Mouse (Mus musculus): ENCODE data around the gene Armc2. TPM values are rescaled to one million over a fixed set of nuclear protein-coding genes. Genes with fewer than 3 reads are reported as not detected.

Gene Armc2
- total and polyA plus RNA-seq, 3 experiments: 0.27 TPM; not detected in 2

DNA sequence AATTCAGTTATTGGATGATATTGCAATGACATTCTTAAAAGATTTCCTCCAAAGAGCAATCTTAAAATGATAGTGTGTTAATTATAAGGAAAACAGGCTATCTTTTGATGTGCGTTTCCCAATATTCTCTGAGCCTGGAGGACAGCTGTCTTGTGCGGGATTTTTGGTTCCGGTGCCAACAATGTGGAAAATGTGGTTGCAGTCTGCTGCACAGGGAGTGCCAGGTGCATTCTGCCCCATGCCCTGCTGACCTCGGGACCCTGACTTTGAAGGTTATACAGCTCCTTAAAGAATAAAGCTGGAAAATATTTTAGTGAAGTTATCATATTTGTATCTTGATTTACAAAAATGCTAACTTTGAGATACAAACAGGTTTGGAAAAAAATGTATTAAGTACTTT is 110.3 kb downstream of the Armc2 start:
- DNase-seq (ENCODE audit: low spot score) (no peak), ATAC-seq (ENCODE audit: extremely low read depth, insufficient number of reproducible peaks, low FRiP score, poor library complexity, severe bottlenecking) (no peak)
- no peak overlapping the region for H3K4me3 ChIP-seq (ENCODE audit: low read depth, low read length)
- H3K27me3 ChIP-seq (ENCODE audit: insufficient read depth, low read length): no peaks in the 10 kb centered on the region
- peaks cover 46% of the 10 kb centered on the region for H3K4me1 ChIP-seq (ENCODE audit: insufficient read depth, low read depth, low read length)
- H3K9me3 ChIP-seq (replicated peaks): no peaks in the 10 kb centered on the region
- H3K36me3 ChIP-seq (replicated peaks): peaks cover 64% of the 10 kb centered on the region
- no peak for TF ChIP-seq GATA2 (IDR thresholded peaks at IDR 0.05; ENCODE audit: borderline replicate concordance, low read depth, low read length)

DNA sequence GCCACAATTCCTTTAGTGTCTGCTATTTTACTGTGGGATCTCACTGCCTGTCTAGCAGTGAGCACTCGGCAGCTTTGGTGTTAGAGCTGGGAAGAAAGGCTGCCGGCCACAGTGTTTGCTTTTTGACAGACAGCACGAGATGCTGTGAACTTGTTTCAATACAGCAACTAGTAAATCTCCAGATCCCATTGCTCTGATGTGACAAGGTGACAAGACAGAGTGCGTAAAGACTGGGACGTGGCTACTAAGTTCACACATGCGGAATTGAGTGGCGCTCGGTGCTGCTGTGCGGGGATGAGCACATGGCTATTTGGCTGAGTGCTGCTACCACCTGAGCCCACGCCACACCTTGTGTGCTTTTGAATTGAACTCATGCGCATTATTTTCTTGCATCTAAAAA is 110.8 kb downstream of the Armc2 start:
- ATAC-seq (ENCODE audit: extremely low read depth, insufficient number of reproducible peaks, low FRiP score, poor library complexity, severe bottlenecking) (no peak), DNase-seq (ENCODE audit: low spot score) (no peak)
- peaks cover 41% of the 10 kb centered on the region for H3K4me1 ChIP-seq (ENCODE audit: insufficient read depth, low read depth, low read length)
- no peak overlapping the region for H3K4me3 ChIP-seq (ENCODE audit: low read depth, low read length)
- no peaks in the 10 kb centered on the region for H3K9me3 ChIP-seq (replicated peaks)
- TF ChIP-seq CTCF (IDR thresholded peaks at IDR 0.05; ENCODE audit: low read depth, low read length) (no peak), GATA2 (IDR thresholded peaks at IDR 0.05; ENCODE audit: borderline replicate concordance, low read depth, low read length) (no peak), GATA1 (IDR thresholded peaks at IDR 0.05; ENCODE audit: borderline replicate concordance, low read length) (no peak), TAL1 (conservative IDR thresholded peaks at IDR 0.05; ENCODE audit: low read depth, low read length) (no peak), POLR2AphosphoS5 (IDR thresholded peaks at IDR 0.05; ENCODE audit: insufficient replicate concordance, low read depth, low read length) (no peak)
- H3K36me3 ChIP-seq (replicated peaks): peaks cover 69% of the 10 kb centered on the region
- H3K27me3 ChIP-seq (ENCODE audit: insufficient read depth, low read length): no peaks in the 10 kb centered on the region

DNA sequence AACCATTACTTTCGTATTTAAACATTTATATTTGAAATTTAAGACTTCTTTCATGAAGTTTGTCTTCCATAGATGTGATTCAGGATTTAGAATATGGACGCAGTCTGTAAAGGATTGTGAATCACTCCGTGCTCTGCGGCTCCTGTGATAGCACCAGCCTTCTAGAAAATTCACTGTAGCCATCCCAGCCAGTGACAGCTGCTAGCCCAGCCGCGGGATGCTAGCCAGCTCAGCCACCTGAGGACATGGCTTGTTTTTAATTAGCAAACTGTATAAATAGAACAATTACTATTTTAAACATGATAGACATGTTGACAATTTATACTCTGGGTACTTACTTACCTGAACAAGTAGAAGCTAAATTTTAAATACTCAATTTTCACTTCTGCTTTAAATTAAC is 116.4 kb downstream of the Armc2 start:
- Histone ChIP-seq H3K4me1 (ENCODE audit: insufficient read depth, low read depth, low read length) (peaks cover 5% of the 10 kb centered on the region; the same call in 1 of the 2 replicates), H3K9me3 (replicated peaks) (0 out of 2 replicates have a peak, but pooled peaks cover 2% of the 10 kb centered on the region), H3K4me3 (ENCODE audit: low read depth, low read length) (no peak overlapping the region), H3K36me3 (replicated peaks) (peaks cover 86% of the 10 kb centered on the region), H3K27me3 (ENCODE audit: insufficient read depth, low read length) (no peaks in the 10 kb centered on the region)
- ATAC-seq (ENCODE audit: extremely low read depth, insufficient number of reproducible peaks, low FRiP score, poor library complexity, severe bottlenecking) (no peak), DNase-seq (ENCODE audit: low spot score) (no peak)
- TF ChIP-seq TAL1 (conservative IDR thresholded peaks at IDR 0.05; ENCODE audit: low read depth, low read length): no peak
- no peak for TF ChIP-seq POLR2AphosphoS5 (IDR thresholded peaks at IDR 0.05; ENCODE audit: insufficient replicate concordance, low read depth, low read length)

DNA sequence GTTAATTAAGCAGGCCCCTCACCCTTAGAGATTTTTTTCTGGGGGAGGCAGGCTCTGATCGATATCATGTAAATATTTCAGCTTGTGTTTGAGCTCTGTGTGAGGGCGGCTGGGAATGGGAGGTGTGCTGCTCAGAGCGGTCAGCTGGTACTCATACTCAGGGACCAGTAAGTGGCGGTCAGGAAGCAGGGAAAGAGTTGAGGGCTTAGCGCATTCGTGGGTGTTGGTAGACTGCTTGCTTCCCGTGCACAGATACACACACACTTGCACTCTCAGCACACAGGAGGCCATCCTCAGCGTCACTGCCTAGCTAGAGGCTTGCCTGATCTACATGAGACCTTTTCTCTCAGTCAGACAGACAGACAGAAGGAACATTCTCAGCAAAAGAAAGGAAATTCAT is 116.8 kb downstream of the Armc2 start:
- TF ChIP-seq POLR2AphosphoS5 (IDR thresholded peaks at IDR 0.05; ENCODE audit: insufficient replicate concordance, low read depth, low read length) (no peak), GATA1 (IDR thresholded peaks at IDR 0.05; ENCODE audit: borderline replicate concordance, low read length) (no peak), CTCF (IDR thresholded peaks at IDR 0.05; ENCODE audit: low read depth, low read length) (no peak), GATA2 (IDR thresholded peaks at IDR 0.05; ENCODE audit: borderline replicate concordance, low read depth, low read length) (no peak), TAL1 (conservative IDR thresholded peaks at IDR 0.05; ENCODE audit: low read depth, low read length) (no peak)
- peaks cover 6% of the 10 kb centered on the region for H3K4me1 ChIP-seq (ENCODE audit: insufficient read depth, low read depth, low read length)
- H3K4me3 ChIP-seq (ENCODE audit: low read depth, low read length): no peak overlapping the region
- ATAC-seq (ENCODE audit: extremely low read depth, insufficient number of reproducible peaks, low FRiP score, poor library complexity, severe bottlenecking): no peak
- 0 out of 2 replicates have a peak, but pooled peaks cover 2% of the 10 kb centered on the region for H3K9me3 ChIP-seq (replicated peaks)
- DNase-seq (ENCODE audit: low spot score): no peak
- peaks cover 84% of the 10 kb centered on the region for H3K36me3 ChIP-seq (replicated peaks)
- no peaks in the 10 kb centered on the region for H3K27me3 ChIP-seq (ENCODE audit: insufficient read depth, low read length)

DNA sequence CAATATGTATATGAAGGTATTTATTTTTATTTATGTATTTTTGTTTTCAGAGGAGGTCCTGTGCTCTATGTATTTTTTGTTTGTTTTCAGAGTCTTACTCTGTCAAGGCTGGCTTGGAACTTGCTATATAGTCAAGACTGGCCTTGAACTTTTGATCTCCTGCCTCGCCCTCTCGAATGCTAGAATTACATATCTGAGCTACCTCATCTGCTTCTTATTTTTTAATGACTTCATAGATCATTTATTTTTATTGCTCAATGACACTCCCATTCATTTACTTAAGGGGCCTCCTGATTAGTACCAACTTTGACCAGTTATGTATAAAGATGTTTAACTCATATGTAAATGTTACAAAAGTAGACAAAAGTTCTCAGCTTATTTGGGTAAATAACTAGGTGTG is 121.4 kb downstream of the Armc2 start:
- Histone ChIP-seq H3K27me3 (ENCODE audit: insufficient read depth, low read length) (no peaks in the 10 kb centered on the region), H3K9me3 (replicated peaks) (0 out of 2 replicates have a peak, but pooled peaks cover 2% of the 10 kb centered on the region), H3K36me3 (replicated peaks) (peaks cover 63% of the 10 kb centered on the region), H3K4me3 (ENCODE audit: low read depth, low read length) (no peak overlapping the region), H3K4me1 (ENCODE audit: insufficient read depth, low read depth, low read length) (peaks cover 28% of the 10 kb centered on the region)
- ATAC-seq (ENCODE audit: extremely low read depth, insufficient number of reproducible peaks, low FRiP score, poor library complexity, severe bottlenecking) (no peak), DNase-seq (ENCODE audit: low spot score) (no peak)
- TF ChIP-seq GATA2 (IDR thresholded peaks at IDR 0.05; ENCODE audit: borderline replicate concordance, low read depth, low read length): no peak
- no peak for TF ChIP-seq POLR2AphosphoS5 (IDR thresholded peaks at IDR 0.05; ENCODE audit: insufficient replicate concordance, low read depth, low read length)
- TF ChIP-seq TAL1 (conservative IDR thresholded peaks at IDR 0.05; ENCODE audit: low read depth, low read length): no peak
- no peak for TF ChIP-seq GATA1 (IDR thresholded peaks at IDR 0.05; ENCODE audit: borderline replicate concordance, low read length)
- TF ChIP-seq CTCF (IDR thresholded peaks at IDR 0.05; ENCODE audit: low read depth, low read length): no peak

DNA sequence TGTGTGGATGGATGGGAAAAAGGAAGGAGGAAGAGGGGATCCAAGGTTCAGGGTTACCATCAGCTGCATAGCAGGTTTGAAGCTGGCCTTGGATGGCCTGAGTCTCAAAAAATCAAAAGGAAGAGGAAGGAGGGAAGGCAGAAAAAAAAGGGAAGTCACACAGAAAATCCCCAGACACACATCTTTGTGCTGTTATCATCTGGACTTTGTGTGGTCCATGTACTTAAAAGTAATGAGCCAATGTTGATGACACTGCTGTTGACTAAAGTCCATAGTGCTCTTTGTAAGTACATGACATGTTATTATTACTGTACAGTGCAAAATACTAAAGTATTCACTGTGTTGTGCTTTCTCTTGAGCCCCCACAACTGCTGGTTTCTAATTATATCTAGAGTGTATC is 121.8 kb downstream of the Armc2 start:
- Histone ChIP-seq H3K27me3 (ENCODE audit: insufficient read depth, low read length) (no peaks in the 10 kb centered on the region), H3K9me3 (replicated peaks) (0 out of 2 replicates have a peak, but pooled peaks cover 2% of the 10 kb centered on the region), H3K36me3 (replicated peaks) (peaks cover 58% of the 10 kb centered on the region), H3K4me1 (ENCODE audit: insufficient read depth, low read depth, low read length) (peaks cover 26% of the 10 kb centered on the region), H3K4me3 (ENCODE audit: low read depth, low read length) (no peak overlapping the region)
- DNase-seq (ENCODE audit: low spot score): no peak
- ATAC-seq (ENCODE audit: extremely low read depth, insufficient number of reproducible peaks, low FRiP score, poor library complexity, severe bottlenecking): no peak
- no peak for TF ChIP-seq TAL1 (conservative IDR thresholded peaks at IDR 0.05; ENCODE audit: low read depth, low read length)
- no peak for TF ChIP-seq GATA2 (IDR thresholded peaks at IDR 0.05; ENCODE audit: borderline replicate concordance, low read depth, low read length)
- no peak for TF ChIP-seq GATA1 (IDR thresholded peaks at IDR 0.05; ENCODE audit: borderline replicate concordance, low read length)
- no peak for TF ChIP-seq CTCF (IDR thresholded peaks at IDR 0.05; ENCODE audit: low read depth, low read length)
- TF ChIP-seq POLR2AphosphoS5 (IDR thresholded peaks at IDR 0.05; ENCODE audit: insufficient replicate concordance, low read depth, low read length): no peak

Data from G1E (cell line).